Mouse (Mus musculus): Measurements from ENCODE around the gene Sebox.

The Sebox gene

DNA sequence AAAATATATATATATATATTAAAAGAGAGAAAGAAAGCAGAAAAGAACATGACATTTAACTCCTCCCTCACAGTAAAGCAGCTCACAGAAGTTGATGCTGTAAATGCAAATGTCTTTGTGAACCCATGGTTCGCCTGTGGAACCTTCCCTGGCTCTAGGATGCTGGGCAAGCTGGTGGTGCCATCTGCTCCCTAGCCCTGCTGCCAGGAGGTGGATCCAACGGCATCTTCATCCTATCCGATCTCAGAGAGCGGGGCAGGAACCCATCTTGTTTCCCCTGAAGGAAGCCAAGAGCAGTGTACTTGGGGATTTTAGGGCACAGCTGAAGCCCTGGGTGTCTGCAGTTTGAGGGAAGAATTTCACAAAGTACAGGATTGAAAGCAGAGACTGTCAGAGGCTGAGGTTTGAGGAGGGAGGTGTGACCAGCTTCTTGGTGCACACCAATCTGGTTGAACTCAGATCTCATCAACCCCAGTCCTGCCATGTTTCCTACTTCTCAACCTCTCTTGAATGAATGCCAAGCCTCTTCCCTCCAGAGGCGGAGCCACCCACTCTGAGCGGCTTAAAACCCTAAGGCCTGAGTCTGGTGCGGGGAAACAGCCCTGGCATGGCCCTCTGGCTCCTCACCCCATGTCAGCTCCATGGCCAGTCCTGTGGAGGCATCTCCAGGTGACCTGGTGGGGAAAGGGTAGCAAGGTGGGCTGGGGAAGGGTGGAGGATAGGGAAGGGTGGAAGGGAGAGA, at the start of gene Sebox:
TSS of gene Sebox (plus strand) at position 539 of the 742 bp plus-strand sequence.
- no peak for DNase-seq (ENCODE audit: low spot score in 2 of 2)

DNA sequence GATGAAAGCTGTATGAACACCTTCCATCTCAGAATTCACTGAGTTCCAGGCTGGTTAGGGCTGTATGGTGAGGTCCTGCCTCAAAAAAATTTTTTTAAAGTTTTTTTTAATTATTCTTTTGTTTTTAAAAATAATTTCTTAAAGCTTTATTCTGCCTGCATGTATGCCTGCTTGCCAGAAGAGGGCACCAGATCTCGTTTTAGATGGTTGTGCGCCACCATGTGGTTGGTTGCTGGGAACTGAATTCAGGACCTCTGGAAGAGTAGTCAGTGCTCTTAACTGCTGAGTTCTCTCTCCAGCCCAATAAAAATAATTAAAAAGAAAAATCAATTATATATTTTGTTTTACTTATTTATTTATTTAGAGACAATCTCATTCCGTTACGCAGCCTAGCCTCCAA, 49.6 kb upstream of the Sebox start:
- DNase-seq (ENCODE audit: low spot score in 2 of 2), result peak; percentile 35 to 66

DNA sequence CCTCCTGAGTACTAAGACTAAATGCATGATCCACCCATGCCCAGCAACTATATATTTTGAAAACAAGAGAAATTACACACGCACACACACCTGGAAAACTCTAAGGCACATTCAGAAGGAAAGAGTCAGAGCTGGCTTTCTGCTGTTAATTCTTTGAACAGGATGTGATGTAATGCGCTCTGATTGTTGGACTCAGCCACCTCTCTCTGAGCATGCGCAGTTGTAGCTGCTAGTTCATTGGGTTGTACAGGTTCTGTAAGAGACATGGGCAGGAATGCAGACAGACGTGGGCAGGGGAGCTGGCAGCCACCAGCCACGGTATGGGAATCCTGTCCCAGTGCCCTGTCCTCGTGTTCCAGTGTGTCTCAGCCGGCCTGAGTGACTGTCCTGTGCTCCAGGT, 49.0 kb upstream of the Sebox start:
- no peak for DNase-seq (ENCODE audit: low spot score in 2 of 2)

DNA sequence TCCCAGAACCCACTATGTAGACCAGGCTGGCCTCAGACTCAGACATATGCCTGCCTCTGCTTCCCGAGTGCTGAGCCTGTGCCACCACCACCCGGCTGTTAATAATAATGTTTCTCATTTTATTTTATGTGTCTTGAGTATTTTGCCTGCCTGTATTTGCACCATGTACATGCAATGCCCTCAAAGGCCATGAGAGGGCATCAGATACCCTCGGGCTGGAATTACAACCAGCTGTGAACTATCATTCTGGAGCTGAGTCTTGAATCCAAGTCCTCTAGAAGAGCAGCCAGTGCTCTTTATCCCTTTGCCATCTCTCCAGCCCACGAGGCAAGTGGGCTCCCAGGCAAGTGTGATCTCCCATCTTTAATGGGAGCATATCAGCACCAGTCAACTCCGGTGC, 47.9 kb upstream of the Sebox start:
- DNase-seq (ENCODE audit: low spot score in 2 of 2), result peak; percentile 28 to 48

DNA sequence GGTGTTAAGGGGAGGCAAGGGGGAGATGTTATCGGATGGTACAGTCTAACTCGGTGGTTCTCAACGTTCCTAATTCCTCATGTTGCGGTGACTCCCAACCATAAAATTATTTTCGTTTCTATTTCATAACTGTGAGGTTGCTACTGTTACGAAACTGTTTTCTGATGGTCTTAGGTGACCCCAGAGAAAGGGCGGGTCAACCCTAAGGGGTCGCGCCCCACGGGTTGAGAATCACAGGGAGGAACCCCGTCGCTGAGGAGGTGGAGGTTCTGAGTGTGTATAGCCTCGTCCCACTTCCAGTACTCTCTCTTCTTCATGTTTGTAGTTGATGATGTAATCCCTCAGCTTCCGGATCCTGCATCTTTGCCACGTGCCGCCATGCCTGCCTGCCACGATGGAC, 44.5 kb upstream of the Sebox start:
- no peak for DNase-seq (ENCODE audit: low spot score in 2 of 2)

DNA sequence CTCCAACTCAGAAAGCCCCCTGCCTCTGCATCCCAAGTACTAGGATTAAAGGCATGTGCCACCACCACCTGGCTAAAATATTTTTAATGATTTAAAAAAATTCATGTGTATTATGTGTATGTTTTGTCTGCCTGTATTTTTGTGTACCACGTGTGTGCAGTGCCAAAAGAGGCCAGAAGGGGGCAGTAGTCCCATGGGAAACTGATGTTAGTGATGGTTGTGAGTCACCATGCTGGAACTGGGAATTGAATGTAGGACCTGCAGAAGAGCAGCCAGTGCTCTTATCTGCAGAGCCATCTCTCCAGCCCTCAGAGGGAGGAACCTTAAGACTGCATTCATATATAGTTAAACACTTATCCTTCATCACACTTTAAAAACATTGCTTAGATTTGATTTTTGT, 41.4 kb upstream of the Sebox start:
- no peak for DNase-seq (ENCODE audit: low spot score in 2 of 2)

DNA sequence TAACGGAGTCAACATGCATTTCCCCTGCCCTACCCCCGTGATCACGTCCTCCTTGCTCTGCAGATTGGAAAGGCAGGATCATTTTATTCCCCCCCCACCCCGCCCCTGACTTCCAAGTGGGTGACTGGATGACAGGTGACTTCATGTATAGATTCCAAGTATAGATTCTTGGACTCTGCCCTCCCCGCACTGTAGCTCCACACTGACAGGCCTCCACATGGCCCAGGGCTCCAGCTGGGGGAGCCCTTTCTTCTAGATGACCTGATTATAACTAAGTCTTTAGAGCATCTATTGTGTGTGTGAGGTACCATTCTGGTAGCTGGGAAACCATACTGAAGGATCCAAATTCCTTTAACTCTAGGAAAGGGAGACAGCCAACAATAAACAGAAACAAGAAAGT, 40.6 kb upstream of the Sebox start:
- no peak for DNase-seq (ENCODE audit: low spot score in 2 of 2)

DNA sequence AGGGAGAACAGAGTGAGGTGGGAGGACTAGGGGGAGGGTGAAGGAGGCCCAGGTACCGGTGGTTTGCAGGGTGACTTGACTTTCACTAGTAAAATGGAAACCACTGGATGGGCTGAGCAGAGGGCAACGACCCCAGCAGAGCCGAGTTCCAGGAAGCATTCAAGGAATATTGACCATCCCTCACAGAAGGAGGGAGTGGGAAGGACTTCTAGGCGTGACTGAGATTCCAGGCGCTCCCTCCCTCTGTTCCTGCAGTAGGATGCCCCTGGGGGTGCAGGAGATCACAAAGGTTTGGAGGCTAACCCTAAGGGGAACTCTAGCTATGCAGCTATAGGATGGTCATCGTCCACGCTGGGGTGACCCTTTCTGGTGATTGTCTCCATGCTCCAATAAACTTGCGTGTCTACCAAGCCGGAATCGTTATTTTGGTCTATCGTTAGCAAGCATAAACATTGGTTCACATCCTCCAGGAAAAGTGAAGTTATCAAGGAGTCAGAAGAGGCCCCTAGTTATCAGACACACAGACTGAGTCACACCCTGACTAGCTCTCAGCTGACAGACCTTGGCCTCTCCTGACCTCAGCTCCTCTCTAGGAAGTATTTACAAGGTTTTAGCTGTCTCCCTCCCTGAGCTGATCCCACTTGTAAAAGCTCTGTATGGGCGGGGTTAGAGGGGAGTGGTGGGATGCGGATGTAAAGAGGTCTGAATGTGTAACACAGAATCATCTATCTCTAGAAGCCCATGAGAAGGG, 39.8 kb upstream of the Sebox start:
- no peak for DNase-seq (ENCODE audit: low spot score in 2 of 2)

DNA sequence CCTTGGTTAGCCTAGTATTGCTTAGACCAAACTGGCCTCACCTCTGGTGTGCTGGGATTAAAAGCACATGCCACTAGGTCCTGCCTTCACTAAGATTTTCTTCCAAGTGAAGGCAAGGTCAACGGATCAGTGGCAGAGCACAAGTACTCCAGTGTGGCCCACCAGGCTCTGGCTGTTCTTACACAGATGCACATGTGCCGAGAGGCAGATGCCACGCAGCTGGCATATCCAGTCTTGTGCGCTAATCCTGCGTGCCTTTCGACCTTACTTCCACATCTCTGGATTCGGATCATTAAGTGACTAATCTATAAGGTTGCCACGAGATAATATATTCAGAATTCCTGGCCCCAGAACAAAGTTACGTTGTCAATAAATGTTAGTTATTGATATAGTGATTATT, 38.1 kb upstream of the Sebox start:
- no peak for DNase-seq (ENCODE audit: low spot score in 2 of 2)

DNA sequence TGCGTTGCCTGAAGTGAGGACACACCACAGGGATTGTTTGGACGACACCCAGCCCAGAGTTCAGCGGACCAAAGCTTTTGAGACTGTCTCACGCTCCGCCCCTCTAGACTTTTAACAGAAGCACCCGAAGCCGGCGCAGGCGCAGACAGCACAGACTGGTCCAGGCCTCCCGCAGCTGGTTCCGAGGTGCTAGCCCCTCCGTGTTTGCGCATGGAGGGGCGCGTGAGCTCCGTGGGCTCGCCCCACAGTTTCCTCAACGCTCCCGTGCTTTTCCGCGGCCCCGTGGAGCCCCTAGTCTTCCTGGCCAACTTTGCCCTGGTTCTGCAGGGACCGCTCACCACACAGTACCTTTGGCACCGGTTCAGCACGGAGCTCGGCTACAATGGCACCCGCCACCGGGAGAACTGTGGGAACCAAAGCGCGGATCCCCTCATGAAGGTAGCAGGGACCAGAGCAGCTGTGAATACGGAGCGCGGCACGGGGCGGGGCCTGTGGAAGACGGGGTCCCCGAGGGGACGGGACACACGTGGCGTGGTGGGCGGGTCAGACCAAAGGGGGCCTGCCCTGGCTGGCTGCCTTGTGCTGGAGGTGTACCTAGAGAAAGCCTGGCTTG, 37.6 kb upstream of the Sebox start, which contains the start of gene Slc46a1:
TSS of gene Slc46a1 (plus strand) at position 130 of the 613 bp plus-strand sequence.
- DNase-seq (ENCODE audit: low spot score in 2 of 2), result peak; percentile 72 to 82

DNA sequence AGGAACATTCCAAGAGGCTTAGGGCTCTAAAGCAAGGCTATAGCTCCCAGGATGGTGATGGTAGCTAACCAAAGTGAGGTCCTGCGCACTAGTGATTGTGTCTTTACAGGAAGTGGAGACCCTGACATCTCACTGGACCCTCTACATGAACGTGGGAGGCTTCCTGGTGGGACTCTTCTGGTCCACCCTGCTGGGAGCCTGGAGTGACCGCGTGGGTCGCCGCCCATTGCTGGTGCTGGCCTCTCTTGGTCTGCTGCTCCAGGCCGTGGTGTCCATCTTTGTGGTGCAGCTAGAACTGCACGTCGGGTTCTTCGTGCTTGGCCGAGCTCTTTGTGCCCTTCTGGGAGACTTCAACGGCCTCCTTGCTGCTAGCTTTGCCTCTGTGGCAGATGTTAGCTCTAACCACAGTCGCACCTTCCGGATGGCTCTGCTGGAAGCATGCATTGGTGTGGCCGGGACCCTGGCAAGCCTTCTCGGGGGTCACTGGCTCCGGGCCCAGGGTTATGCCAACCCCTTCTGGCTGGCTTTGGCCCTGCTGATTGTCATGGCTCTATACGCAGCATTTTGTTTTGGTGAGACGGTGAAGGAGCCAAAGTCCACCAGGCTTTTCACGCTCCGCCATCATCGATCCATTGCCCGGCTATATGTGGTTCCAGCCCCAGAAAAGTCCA, 36.9 kb upstream of the Sebox start:
- no peak for DNase-seq (ENCODE audit: low spot score in 2 of 2)

DNA sequence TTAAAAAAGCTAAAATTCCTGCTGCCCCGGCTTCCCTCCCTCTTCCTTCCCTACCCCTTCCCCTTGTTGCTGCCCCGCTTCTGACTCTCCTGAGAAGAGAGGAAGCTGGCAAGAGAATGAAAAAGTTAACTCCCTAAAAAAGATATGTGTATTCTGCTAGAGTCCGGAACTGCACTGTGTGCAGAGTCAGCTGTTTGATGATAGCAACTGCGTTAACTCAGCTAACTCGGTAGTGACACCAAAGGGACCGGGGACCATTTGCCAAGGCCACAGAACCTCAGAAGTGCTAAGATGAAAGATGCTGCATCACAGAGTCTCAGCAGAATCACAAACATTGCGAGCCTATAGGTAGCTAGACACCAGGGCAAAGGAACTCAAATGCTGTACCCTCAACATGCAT, 35.7 kb upstream of the Sebox start:
- DNase-seq (ENCODE audit: low spot score in 2 of 2), result no peak

DNA sequence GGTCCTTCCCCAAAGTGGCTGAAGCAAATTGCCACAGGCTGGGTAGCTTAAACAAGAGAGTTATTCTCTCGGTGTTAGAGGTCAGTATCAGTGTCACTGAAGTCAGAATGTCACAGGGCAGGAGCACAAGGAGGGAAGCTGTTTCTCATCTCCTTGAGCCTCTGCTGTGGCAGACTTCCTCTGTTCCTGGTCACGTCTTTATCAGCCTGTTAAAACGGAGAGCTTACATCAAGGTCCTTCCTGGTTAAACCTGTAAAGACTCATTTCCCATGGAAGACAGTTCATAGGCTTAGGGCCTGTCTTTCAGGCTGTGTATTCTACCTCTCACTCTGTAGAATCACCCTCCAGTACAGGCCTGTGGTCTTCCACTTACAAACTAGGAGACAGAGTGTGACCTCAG, 35.3 kb upstream of the Sebox start:
- DNase-seq (ENCODE audit: low spot score in 2 of 2), result no peak

DNA sequence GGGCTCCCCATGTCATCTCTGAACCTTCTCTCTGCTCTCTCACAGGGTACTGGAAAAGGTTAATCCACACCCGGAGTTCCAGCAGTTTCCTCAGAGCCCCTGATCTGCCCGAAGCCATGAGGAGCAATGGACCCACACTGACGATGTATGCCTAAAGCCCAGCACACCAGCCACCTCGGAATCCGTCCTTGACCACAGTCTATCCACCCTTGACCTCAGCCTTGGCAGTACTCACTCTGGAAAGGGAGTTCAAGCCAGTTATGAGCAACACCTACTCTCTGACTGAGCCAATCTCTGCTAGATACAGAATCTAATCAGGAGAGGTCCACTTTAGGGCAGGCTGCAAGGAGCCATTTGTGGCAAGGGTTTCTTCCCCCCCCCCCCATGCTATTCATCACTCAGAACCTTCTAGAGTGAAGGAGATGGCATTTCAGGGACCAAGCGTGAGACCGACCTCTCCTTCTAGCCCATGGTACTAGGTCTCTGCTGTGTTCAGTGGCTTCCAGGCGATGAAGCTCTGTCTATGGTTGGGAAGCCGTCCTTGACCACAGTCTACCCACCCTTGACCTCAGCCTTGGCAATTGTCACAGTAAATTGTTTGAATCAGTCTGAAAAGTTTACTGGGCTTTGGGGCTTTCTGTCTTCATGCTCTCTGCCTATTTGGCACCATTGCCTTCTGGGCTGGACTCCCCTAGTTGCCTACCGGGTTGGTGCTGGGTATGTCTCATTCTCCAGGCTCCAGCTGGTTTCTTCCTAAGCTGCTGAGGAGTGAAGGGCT, 31.7 kb upstream of the Sebox start:
- DNase-seq (ENCODE audit: low spot score in 2 of 2), result no peak

DNA sequence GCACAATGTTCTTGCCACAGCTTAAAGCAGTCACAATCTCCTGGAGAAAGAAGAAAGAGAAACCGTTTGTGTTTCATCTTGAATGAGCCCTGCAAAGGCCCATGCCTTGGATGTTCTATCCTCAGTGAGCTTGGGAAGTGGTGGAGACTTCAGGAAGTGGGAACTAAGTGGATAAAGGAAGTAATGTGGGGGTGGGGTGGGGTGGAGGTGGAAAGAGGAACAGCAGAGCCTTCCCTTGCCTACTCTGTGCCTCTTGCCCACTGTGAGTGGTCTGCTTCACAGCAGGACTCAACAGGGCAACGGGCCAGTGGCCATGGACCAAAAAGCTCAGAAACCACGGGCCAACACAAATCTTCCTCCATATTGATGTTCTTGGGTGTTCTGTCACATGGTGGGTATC, 28.0 kb upstream of the Sebox start:
- no peak for DNase-seq (ENCODE audit: low spot score in 2 of 2)

DNA sequence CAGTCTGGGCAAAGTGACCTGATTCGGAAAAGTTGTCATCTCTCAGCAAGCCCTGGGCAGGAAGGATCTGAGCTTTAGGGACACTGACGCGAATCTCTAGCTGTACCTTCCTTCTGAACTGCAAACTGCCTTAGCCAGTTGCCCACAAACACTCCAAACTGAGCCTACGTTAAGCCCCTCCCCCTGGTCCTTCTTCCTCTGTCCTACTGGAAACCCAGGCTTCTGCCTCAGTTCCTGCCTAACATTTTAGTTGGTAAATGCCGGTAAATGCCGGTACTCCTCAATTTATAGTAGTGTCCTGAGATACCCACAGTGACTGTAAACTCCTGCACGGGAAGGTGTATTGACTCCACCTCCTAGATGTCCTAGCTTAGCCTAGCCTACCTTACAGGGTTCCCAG, 19.6 kb upstream of the Sebox start:
- DNase-seq (ENCODE audit: low spot score in 2 of 2), result no peak

DNA sequence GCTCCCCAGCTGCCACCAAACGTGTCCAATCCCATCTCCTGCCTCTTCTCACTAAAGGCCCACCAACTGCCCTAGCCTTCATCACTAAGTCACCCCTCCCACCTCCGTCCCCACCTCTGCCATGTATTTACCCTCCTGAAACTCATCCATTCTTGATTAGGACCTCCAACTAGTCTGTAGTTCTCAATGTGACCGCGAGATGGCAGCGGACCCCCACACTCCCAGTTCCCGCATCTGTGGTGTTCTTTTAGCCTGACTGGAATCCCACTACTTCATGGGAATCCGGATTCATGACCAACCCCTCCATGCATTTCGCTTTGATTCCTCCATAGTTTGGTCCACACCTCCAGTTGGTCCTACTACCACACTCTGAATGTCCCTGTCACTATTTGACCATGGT, 15.1 kb upstream of the Sebox start:
- peak; percentile 55 to 69 for DNase-seq (ENCODE audit: low spot score in 2 of 2)

DNA sequence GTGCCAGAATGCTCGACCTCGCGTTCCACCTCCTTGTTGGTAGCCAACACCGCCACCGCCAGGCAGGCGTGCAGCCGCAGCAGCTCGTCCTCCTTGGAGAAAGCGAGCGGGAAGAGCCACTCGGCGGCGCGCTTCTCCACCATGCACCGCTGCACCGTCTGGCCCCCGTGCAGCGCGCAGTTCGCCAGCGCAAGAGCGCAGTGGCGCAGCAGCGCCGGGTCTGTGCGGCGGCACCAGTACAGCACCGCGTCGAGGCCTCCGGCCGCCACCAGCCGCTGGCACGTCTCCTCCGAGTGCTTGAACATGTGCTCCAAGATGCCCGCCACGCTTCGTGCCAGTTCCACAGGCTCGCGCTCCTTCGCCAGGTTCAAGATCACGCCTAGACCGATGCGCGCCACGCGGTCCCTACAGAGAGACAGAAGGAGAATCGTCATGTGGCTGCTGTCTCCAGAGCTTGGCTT, 12.4 kb upstream of the Sebox start:
- DNase-seq (ENCODE audit: low spot score in 2 of 2), result no peak

DNA sequence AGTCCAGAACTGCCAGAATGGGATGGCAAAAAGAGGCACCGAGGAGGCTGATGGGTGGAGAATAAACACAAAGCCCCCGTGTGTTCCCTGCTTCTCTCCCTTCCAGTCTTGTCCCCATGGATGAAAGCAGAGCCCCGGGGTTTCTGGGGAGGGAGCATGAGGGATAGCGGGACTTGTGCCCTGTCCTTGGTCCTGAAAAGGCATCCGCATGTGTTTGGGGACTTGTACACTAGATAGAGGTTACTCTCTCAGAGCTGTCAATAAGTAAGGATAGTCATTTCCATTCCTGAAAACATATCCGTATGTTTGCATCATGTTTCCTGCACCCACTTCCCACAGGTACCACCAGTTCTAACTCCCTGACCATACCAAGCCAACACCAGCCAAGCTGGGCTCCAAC, 7.3 kb upstream of the Sebox start:
- DNase-seq (ENCODE audit: low spot score in 2 of 2), result no peak

DNA sequence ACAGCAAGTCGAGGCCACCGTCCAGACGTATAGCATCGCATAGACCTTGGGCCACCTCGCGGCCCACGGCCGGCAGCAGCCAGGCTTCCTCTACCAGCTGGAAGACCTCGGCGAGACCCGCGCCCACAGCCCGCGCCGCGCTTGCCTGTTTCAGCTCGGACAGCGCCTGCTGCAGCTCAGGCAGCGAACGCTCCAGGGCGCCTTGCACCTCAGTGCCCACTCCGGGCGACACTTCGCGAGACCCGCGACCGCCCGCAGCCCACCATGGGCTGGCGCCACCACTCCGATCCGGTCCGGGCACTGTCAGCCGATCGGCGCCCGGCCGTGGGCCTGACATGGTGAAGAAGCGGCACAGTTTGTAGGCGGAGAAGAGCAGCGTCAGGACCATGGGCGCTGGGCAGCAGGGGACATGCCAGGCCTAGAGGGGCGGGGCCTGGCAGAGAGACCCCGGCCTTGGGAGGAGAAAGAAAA, 6.1 kb upstream of the Sebox start:
- no peak for DNase-seq (ENCODE audit: low spot score in 2 of 2)

Data from urinary bladder, postnatal 36 days (tissue).